Mouse (Mus musculus): ENCODE results near the gene Phf20.

- TF ChIP-seq HCFC1 (IDR thresholded peaks at IDR 0.05; ENCODE audit: borderline replicate concordance, insufficient read depth, low read length) (no peak), MAFK (IDR thresholded peaks at IDR 0.05; ENCODE audit: insufficient read depth, low read depth, low read length) (no peak)
These were observed 114.2 kb downstream of the Phf20 start for GRCm38 (mm10) chr2:156310455-156310854.

Data from ES-E14 (cell line).